Mouse (Mus musculus) heart, adult 2 months (tissue): ENCODE measurements at regions not wholly inside any gene's neighbourhood (a gene's known extent, or its start where the extent isn't known, plus 50 kb on each side); places are given as distances from the start of the nearest gene placed in this dataset.

Experiments
- DNase-seq, 2 experiments: peaks; one replicate each; pipeline ENCODE4 v3.0.0; 2021
- H3K27ac ChIP-seq: fragments of 200-600 bp; 2 replicates; pipeline ENCODE4 v1.8.1; 2022
- H3K27me3 ChIP-seq: fragments of 200-500 bp; 2 replicates; pipeline ENCODE4 v1.6.1; 2012; ENCODE audit warnings: mild to moderate bottlenecking, low read length, inconsistent platforms, mixed read lengths; ENCODE audit not compliant: control insufficient read depth, insufficient read depth
- H3K36me3 ChIP-seq: fragments of 200-500 bp; 2 replicates; pipeline ENCODE4 v1.6.1; 2012; ENCODE audit warnings: low read length, inconsistent platforms; ENCODE audit not compliant: control insufficient read depth, insufficient read depth
- H3K4me1 ChIP-seq: fragments of 200-500 bp; 2 replicates; pipeline ENCODE4 v1.6.1; 2011; ENCODE audit warnings: low read length; ENCODE audit not compliant: control insufficient read depth, insufficient read depth
- H3K4me3 ChIP-seq: fragments of 200-600 bp; 2 replicates; pipeline ENCODE4 v1.8.1; 2022
- H3K79me2 ChIP-seq: fragments of 200-500 bp; replicated peaks from 2 replicates; pipeline ENCODE4 v1.6.1; 2012; ENCODE audit warnings: mild to moderate bottlenecking, inconsistent platforms, low read length, moderate library complexity, mixed read lengths; ENCODE audit not compliant: control insufficient read depth, insufficient read depth
- H3K9ac ChIP-seq: fragments of 200-500 bp; 2 replicates; pipeline ENCODE4 v1.6.1; 2012; ENCODE audit warnings: low read depth, mild to moderate bottlenecking, control low read depth, inconsistent platforms, low read length, mixed read lengths
- CTCF ChIP-seq: fragments of 200-600 bp; IDR thresholded peaks from 2 replicates; pipeline ENCODE4 v1.8.1; 2022; ENCODE audit warnings: antibody characterized with exemption, mild to moderate bottlenecking, moderate library complexity
- EP300 ChIP-seq: fragments of 200-500 bp; IDR thresholded peaks from 2 replicates; pipeline ENCODE4 v1.6.1; 2011; ENCODE audit warnings: low read depth, low read length, control low read depth; ENCODE audit not compliant: insufficient read depth
- POLR2A ChIP-seq: fragments of 200-500 bp; IDR thresholded peaks from 2 replicates; pipeline ENCODE4 v1.6.1; 2011; ENCODE audit warnings: mild to moderate bottlenecking, low read depth, low read length, control low read depth; ENCODE audit not compliant: insufficient read depth
- WGBS: fragments of 180-500 bp; shearing (Covaris S2); methylation state at CpG from one replicate; pipeline ENCODE4 v1.1.7; 2018; 5-methylcytosine and 5-hydroxymethylcytosine counted together
- intact Hi-C: fragments of 180-260 bp; cut with DNase I; formaldehyde crosslinking; loops from one replicate; pipeline ENCODE4 v1.15.1; 2025

- intact Hi-C loops = no loop called here
- TF ChIP-seq CTCF (no peak), EP300 (no peak), POLR2A (no peak)
Observed at GRCm38 (mm10) chr16:97673576-97673975, 62.6 kb upstream of the Tmprss2 start.

DNA sequence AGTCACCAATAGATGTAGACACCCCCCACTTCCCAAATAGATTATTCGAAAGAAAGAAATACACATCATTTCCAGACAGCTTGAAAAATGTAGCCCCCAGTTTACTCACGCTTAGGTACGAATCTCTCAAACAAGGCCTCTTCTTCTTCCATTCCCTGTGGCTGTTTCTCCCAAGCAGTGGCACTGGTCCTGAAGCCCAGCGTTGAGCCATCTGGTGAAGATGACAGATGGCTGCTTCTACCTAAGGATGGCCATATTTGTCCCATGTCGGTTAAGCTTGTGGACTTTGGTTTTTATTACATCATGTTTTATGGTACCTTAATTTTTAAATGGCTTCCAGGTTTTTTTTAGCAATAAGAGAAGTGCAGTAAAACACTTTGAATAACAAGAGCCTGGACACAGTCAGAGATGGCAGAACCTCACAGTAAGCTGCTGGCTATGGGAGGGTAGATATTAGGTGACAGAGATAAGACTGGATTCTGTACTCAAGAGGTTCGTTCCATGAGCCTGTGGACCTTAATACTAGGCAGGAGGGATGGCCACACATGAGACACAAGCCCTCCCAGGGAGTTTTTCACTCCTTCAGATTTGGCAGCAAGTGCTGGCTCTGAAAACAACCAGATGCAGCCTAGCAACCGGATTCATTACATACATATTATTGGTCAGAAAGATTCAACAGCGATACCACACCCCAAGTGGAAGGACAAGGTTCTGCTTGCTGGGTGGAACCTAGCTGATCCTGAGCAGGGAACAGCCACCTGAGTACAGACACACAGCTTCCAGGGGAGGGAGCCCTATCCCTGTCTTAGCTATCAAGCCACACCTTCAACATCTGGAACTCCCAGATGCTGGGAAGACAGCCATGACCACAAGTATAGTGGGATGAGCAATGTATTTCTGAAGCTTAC is 59.4 kb upstream of the Tmprss2 start:
- DNase-seq = no peak
- H3K4me3 ChIP-seq = no peak overlapping the region
- no peaks in the 10 kb centered on the region for H3K79me2 ChIP-seq
- no peak overlapping the region for H3K27ac ChIP-seq
- H3K27me3 ChIP-seq = no peaks in the 10 kb centered on the region
- TF ChIP-seq CTCF (peak; percentile 46), POLR2A (no peak)
- H3K9ac ChIP-seq = no peak overlapping the region
- no peaks in the 10 kb centered on the region for H3K4me1 ChIP-seq
- 62% methylated on average over 8 of the region's 8 CpGs for WGBS
- H3K36me3 ChIP-seq = no peaks in the 10 kb centered on the region
- intact Hi-C loops = no loop called here

More at GRCm38 (mm10) chr16:97673576-97673975, 62.6 kb upstream of the Tmprss2 start:
- no peaks in the 10 kb centered on the region for H3K27me3 ChIP-seq
- DNase-seq = no peak
- no peaks in the 10 kb centered on the region for H3K4me1 ChIP-seq
- H3K36me3 ChIP-seq = no peaks in the 10 kb centered on the region
- no peak overlapping the region for H3K27ac ChIP-seq
- no peaks in the 10 kb centered on the region for H3K79me2 ChIP-seq
- no peak overlapping the region for H3K9ac ChIP-seq
- WGBS = 79% methylated on average over 2 of the region's 2 CpGs
- no peak overlapping the region for H3K4me3 ChIP-seq

- 25% methylated on average over 1 of the region's 1 CpGs for WGBS
- intact Hi-C loops = no loop called here
- H3K79me2 ChIP-seq = no peaks in the 10 kb centered on the region
- TF ChIP-seq CTCF (0 out of 2 replicates have a peak, but pooled peaks have one; percentile 12), EP300 (no peak)
- H3K36me3 ChIP-seq = no peaks in the 10 kb centered on the region
- no peak overlapping the region for H3K9ac ChIP-seq
- H3K27ac ChIP-seq = no peak overlapping the region
- DNase-seq = no peak
- H3K27me3 ChIP-seq = no peaks in the 10 kb centered on the region
- H3K4me1 ChIP-seq = no peaks in the 10 kb centered on the region
- no peak overlapping the region for H3K4me3 ChIP-seq
Observed at GRCm38 (mm10) chr16:97667536-97667935, 56.5 kb upstream of the Tmprss2 start.

DNA sequence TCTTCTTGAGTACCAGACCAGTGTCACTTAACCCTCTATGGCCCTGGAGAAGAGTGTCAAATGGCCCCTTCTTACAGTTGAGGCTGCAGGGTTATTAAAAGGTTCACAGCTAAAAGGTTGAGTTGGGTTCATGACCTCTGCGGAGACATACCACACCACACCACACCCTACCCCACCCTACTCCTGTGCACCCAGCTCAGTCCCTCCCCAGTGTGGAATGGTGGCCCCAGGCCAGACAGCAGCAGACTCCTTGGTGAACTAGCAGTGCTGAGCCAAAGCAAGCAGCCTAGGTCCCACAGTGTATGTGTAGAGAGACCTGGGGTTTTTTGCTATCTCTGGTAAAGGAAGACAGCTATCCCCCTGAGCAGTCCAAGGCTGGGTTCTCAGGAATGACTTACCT is 54.5 kb upstream of the Tmprss2 start:
- 83% methylated on average over 1 of the region's 1 CpGs for whole genome bisulfite sequencing
- Histone ChIP-seq H3K9ac (no peak overlapping the region), H3K4me3 (no peak overlapping the region), H3K4me1 (no peaks in the 10 kb centered on the region), H3K27me3 (no peaks in the 10 kb centered on the region), H3K79me2 (no peaks in the 10 kb centered on the region), H3K36me3 (no peaks in the 10 kb centered on the region), H3K27ac (no peak overlapping the region)
- intact Hi-C loops = no loop called here
- no peak for TF ChIP-seq POLR2A
- DNase-seq = peak in 1 of 2 experiments; percentile 8
